Mouse (Mus musculus) MEL (cell line): ENCODE data around the gene Nr1h4. TPM values are rescaled to one million over a fixed set of nuclear protein-coding genes. Genes with fewer than 3 reads are reported as not detected.

Experiments used
- DNase-seq: peaks from one replicate; pipeline ENCODE4 v3.0.0; 2011; ENCODE audit warnings: low read depth, low spot score
- H3K27ac ChIP-seq: 2 replicates; pipeline ENCODE4 v1.5.1; 2012; ENCODE audit warnings: low read depth, mild to moderate bottlenecking, control low read depth, low read length, moderate library complexity; ENCODE audit not compliant: control insufficient read depth
- H3K27me3 ChIP-seq, 2 experiments: fragments of 150-350 bp in 1 of 2; sonication (generic) in 1 of 2; 2 replicates each; pipeline ENCODE4 v1.6.1; 2012; ENCODE audit warnings: low read length in 2 of 2, mild to moderate bottlenecking in 2 of 2, improper control_type of control experiment in 1 of 2, moderate library complexity in 1 of 2; ENCODE audit not compliant: insufficient read depth in 2 of 2, control insufficient read depth in 1 of 2
- H3K36me3 ChIP-seq, 2 experiments: 2 replicates each; pipeline ENCODE4 v1.6.1; 2012 to 2014; ENCODE audit warnings: low read length in 2 of 2, improper control_type of control experiment in 1 of 2, inconsistent platforms in 1 of 2, mild to moderate bottlenecking in 1 of 2; ENCODE audit not compliant: insufficient read depth in 2 of 2, control insufficient read depth in 1 of 2
- H3K4me1 ChIP-seq, 2 experiments: fragments of 150-350 bp in 1 of 2; sonication (generic) in 1 of 2; 2 replicates each; pipeline ENCODE4 v1.6.1; 2012; ENCODE audit warnings: low read length in 2 of 2, improper control_type of control experiment in 1 of 2, mild to moderate bottlenecking in 1 of 2; ENCODE audit not compliant: insufficient read depth in 2 of 2, control insufficient read depth in 1 of 2
- H3K4me3 ChIP-seq, 2 experiments: fragments of 150-350 bp in 1 of 2; sonication (generic) in 1 of 2; 2 replicates each; pipeline ENCODE4 v1.5.1; 2012; ENCODE audit warnings: low read depth in 2 of 2, low read length in 2 of 2, mild to moderate bottlenecking in 2 of 2, moderate library complexity in 2 of 2, control low read depth in 1 of 2, improper control_type of control experiment in 1 of 2; ENCODE audit not compliant: control insufficient read depth in 1 of 2, insufficient read depth in 1 of 2
- H3K79me2 ChIP-seq: 2 replicates; pipeline ENCODE4 v1.6.1; 2012; ENCODE audit warnings: mild to moderate bottlenecking, low read length, moderate library complexity; ENCODE audit not compliant: control insufficient read depth, poor library complexity, insufficient read depth
- H3K9ac ChIP-seq: 2 replicates; pipeline ENCODE4 v1.6.1; 2012; ENCODE audit warnings: low read depth, mild to moderate bottlenecking, control low read depth, low read length, moderate library complexity; ENCODE audit not compliant: control insufficient read depth, poor library complexity, severe bottlenecking
- H3K9me3 ChIP-seq: fragments of 150-350 bp; sonication (generic); replicated peaks from 2 replicates; pipeline ENCODE4 v1.6.1; 2012; ENCODE audit warnings: mild to moderate bottlenecking, low read length, improper control_type of control experiment, moderate library complexity; ENCODE audit not compliant: insufficient read depth
- BHLHE40 ChIP-seq: IDR thresholded peaks from 2 replicates; pipeline ENCODE4 v1.6.1; 2012; ENCODE audit warnings: low read depth, mild to moderate bottlenecking, inconsistent platforms, low read length, improper control_type of control experiment, borderline replicate concordance
- CHD1 ChIP-seq: IDR thresholded peaks from 2 replicates; pipeline ENCODE4 v1.6.1; 2012; ENCODE audit warnings: low read depth, mild to moderate bottlenecking, inconsistent platforms, low read length, improper control_type of control experiment
- CHD2 ChIP-seq: IDR thresholded peaks from 2 replicates; pipeline ENCODE4 v1.6.1; 2011; ENCODE audit warnings: low read length, improper control_type of control experiment
- E2F4 ChIP-seq: IDR thresholded peaks from 2 replicates; pipeline ENCODE4 v1.6.1; 2011; ENCODE audit warnings: low read depth, low read length, improper control_type of control experiment, borderline replicate concordance
- ELF1 ChIP-seq: IDR thresholded peaks from 2 replicates; pipeline ENCODE4 v1.6.1; 2014; ENCODE audit warnings: low read depth, mild to moderate bottlenecking, inconsistent platforms, low read length, improper control_type of control experiment, moderate library complexity
- EP300 ChIP-seq, 2 experiments: IDR thresholded peaks; 2 replicates each; pipeline ENCODE4 v1.6.1; 2011; ENCODE audit warnings: improper control_type of control experiment in 2 of 2, low read length in 2 of 2, low read depth in 1 of 2, mild to moderate bottlenecking in 1 of 2
- ETS1 ChIP-seq: IDR thresholded peaks from 2 replicates; pipeline ENCODE4 v1.6.1; 2012; ENCODE audit warnings: low read depth, mild to moderate bottlenecking, inconsistent platforms, low read length, improper control_type of control experiment, moderate library complexity
- GABPA ChIP-seq: IDR thresholded peaks from 2 replicates; pipeline ENCODE4 v1.6.1; 2012; ENCODE audit warnings: low read depth, mild to moderate bottlenecking, inconsistent platforms, low read length, improper control_type of control experiment, moderate library complexity
- GATA1 ChIP-seq: IDR thresholded peaks from 2 replicates; pipeline ENCODE4 v1.6.1; 2011; ENCODE audit warnings: low read depth, low read length, improper control_type of control experiment
- HCFC1 ChIP-seq: IDR thresholded peaks from 2 replicates; pipeline ENCODE4 v1.6.1; 2012; ENCODE audit warnings: low read depth, mild to moderate bottlenecking, inconsistent platforms, low read length, improper control_type of control experiment, moderate library complexity
- JUND ChIP-seq: IDR thresholded peaks from 2 replicates; pipeline ENCODE4 v1.6.1; 2011; ENCODE audit warnings: low read depth, mild to moderate bottlenecking, improper control_type of control experiment, low read length
- KAT2A ChIP-seq: conservative IDR thresholded peaks from 2 replicates; pipeline ENCODE4 v1.6.1; 2012; ENCODE audit warnings: low read depth, low read length, improper control_type of control experiment, inconsistent platforms
- MAFK ChIP-seq: IDR thresholded peaks from 2 replicates; pipeline ENCODE4 v1.6.1; 2011; ENCODE audit warnings: low read depth, mild to moderate bottlenecking, low read length, improper control_type of control experiment, borderline replicate concordance
- MAX ChIP-seq: IDR thresholded peaks from 2 replicates; pipeline ENCODE4 v1.6.1; 2011; ENCODE audit warnings: low read length, improper control_type of control experiment
- MAZ ChIP-seq: IDR thresholded peaks from 2 replicates; pipeline ENCODE4 v1.6.1; 2012; ENCODE audit warnings: low read depth, mild to moderate bottlenecking, inconsistent platforms, low read length, improper control_type of control experiment
- MEF2A ChIP-seq: IDR thresholded peaks from 2 replicates; pipeline ENCODE4 v1.6.1; 2014; ENCODE audit warnings: low read depth, mild to moderate bottlenecking, inconsistent platforms, low read length, improper control_type of control experiment; ENCODE audit not compliant: poor library complexity, insufficient replicate concordance, severe bottlenecking; ENCODE audit errors: extremely low read depth
- MXI1 ChIP-seq: IDR thresholded peaks from 2 replicates; pipeline ENCODE4 v1.6.1; 2011; ENCODE audit warnings: mild to moderate bottlenecking, low read depth, low read length, improper control_type of control experiment
- MYC ChIP-seq: IDR thresholded peaks from 2 replicates; pipeline ENCODE4 v1.6.1; 2011; ENCODE audit warnings: low read depth, mild to moderate bottlenecking, low read length, improper control_type of control experiment, moderate library complexity
- NELFE ChIP-seq: IDR thresholded peaks from 2 replicates; pipeline ENCODE4 v1.6.1; 2011; ENCODE audit warnings: low read depth, low read length, improper control_type of control experiment
- NRF1 ChIP-seq: IDR thresholded peaks from 2 replicates; pipeline ENCODE4 v1.6.1; 2014; ENCODE audit warnings: low read depth, mild to moderate bottlenecking, inconsistent platforms, low read length, improper control_type of control experiment, moderate library complexity; ENCODE audit not compliant: poor library complexity, insufficient read depth, severe bottlenecking
- POLR2A ChIP-seq, 2 experiments: IDR thresholded peaks; 2 replicates each; pipeline ENCODE4 v1.6.1; 2011 to 2012; ENCODE audit warnings: low read length in 2 of 2, mild to moderate bottlenecking in 2 of 2, control low read depth in 1 of 2, improper control_type of control experiment in 1 of 2, low read depth in 1 of 2, moderate library complexity in 1 of 2; ENCODE audit not compliant: control insufficient read depth in 1 of 2, insufficient read depth in 1 of 2, poor library complexity in 1 of 2
- POLR2AphosphoS2 ChIP-seq: IDR thresholded peaks from 2 replicates; pipeline ENCODE4 v1.6.1; 2011; ENCODE audit warnings: low read length, improper control_type of control experiment
- POLR2AphosphoS5 ChIP-seq: IDR thresholded peaks from 2 replicates; pipeline ENCODE4 v1.6.1; 2012; ENCODE audit warnings: low read depth, borderline replicate concordance, mild to moderate bottlenecking, inconsistent platforms, low read length, moderate library complexity, mixed read lengths
- RAD21 ChIP-seq: IDR thresholded peaks from 2 replicates; pipeline ENCODE4 v1.6.1; 2011; ENCODE audit warnings: mild to moderate bottlenecking, low read depth, low read length, improper control_type of control experiment
- RCOR1 ChIP-seq: IDR thresholded peaks from 2 replicates; pipeline ENCODE4 v1.6.1; 2012; ENCODE audit warnings: low read depth, mild to moderate bottlenecking, inconsistent platforms, low read length, improper control_type of control experiment
- SIN3A ChIP-seq: IDR thresholded peaks from 2 replicates; pipeline ENCODE4 v1.6.1; 2012; ENCODE audit warnings: low read length, improper control_type of control experiment, inconsistent platforms
- SMC3 ChIP-seq: IDR thresholded peaks from 2 replicates; pipeline ENCODE4 v1.6.1; 2011; ENCODE audit warnings: low read depth, low read length, improper control_type of control experiment
- TAL1 ChIP-seq: IDR thresholded peaks from 2 replicates; pipeline ENCODE4 v1.6.1; 2012; ENCODE audit warnings: mild to moderate bottlenecking, inconsistent platforms, low read length, moderate library complexity, mixed read lengths
- TBP ChIP-seq: IDR thresholded peaks from 2 replicates; pipeline ENCODE4 v1.8.0; 2011; ENCODE audit warnings: low read depth, low read length, improper control_type of control experiment
- TCF12 ChIP-seq: IDR thresholded peaks from 2 replicates; pipeline ENCODE4 v1.6.1; 2014; ENCODE audit warnings: low read depth, mild to moderate bottlenecking, inconsistent platforms, low read length, improper control_type of control experiment, moderate library complexity
- UBTF ChIP-seq: IDR thresholded peaks from 2 replicates; pipeline ENCODE4 v1.6.1; 2012; ENCODE audit warnings: low read depth, mild to moderate bottlenecking, inconsistent platforms, low read length, improper control_type of control experiment, moderate library complexity, borderline replicate concordance; ENCODE audit not compliant: insufficient read depth
- USF1 ChIP-seq: IDR thresholded peaks from 2 replicates; pipeline ENCODE4 v1.6.1; 2014; ENCODE audit warnings: low read depth, mild to moderate bottlenecking, inconsistent platforms, low read length, improper control_type of control experiment, moderate library complexity
- USF2 ChIP-seq, 2 experiments: IDR thresholded peaks; 2 replicates each; pipeline ENCODE4 v1.6.1; 2011 to 2012; ENCODE audit warnings: improper control_type of control experiment in 2 of 2, low read length in 2 of 2, borderline replicate concordance in 1 of 2, inconsistent platforms in 1 of 2, low read depth in 1 of 2, mild to moderate bottlenecking in 1 of 2; ENCODE audit not compliant: insufficient read depth in 1 of 2
- ZC3H11A ChIP-seq: IDR thresholded peaks from 2 replicates; pipeline ENCODE4 v1.6.1; 2012; ENCODE audit warnings: low read depth, mild to moderate bottlenecking, inconsistent platforms, low read length, improper control_type of control experiment
- ZKSCAN1 ChIP-seq: IDR thresholded peaks from 2 replicates; pipeline ENCODE4 v1.6.1; 2012; ENCODE audit warnings: low read depth, mild to moderate bottlenecking, inconsistent platforms, low read length, improper control_type of control experiment, moderate library complexity
- ZNF384 ChIP-seq: IDR thresholded peaks from 2 replicates; pipeline ENCODE4 v1.6.1; 2012; ENCODE audit warnings: low read depth, mild to moderate bottlenecking, inconsistent platforms, low read length, improper control_type of control experiment
- polyA plus RNA-seq, 2 experiments: library from polyadenylated mRNA; stranded (reverse) in 1 of 2; unstranded in 1 of 2; fragments of >175 nt in 1 of 2; fragments of >200 nt in 1 of 2; gene quantifications; 2 replicates each; pipeline versions ENCODE4 v1.2.1 to v1.2.4; 2012; ENCODE audit warnings: low replicate concordance in 2 of 2, low read depth in 1 of 2; ENCODE audit not compliant: insufficient read length in 2 of 2, insufficient read depth in 1 of 2, missing spikeins in 1 of 2
- total RNA-seq: library from RNA; depleted of rRNA; stranded (reverse); fragments of 300-350 nt; gene quantifications from 2 replicates; pipeline ENCODE4 v1.2.3, GENCODE M21; 2012

The Nr1h4 gene
- total and polyA plus RNA-seq, 3 experiments, result not detected

GRCm38 (mm10) chr10:89422504-89423158 lies 110.8 kb downstream of the Nr1h4 start:
- H3K36me3 ChIP-seq, result peaks cover 3 to 15% of the 10 kb centered on the region in 2 experiments
- H3K9me3 ChIP-seq, result no peaks in the 10 kb centered on the region
- H3K4me3 ChIP-seq, result peak overlapping the region; percentile 54 to 59
- H3K27ac ChIP-seq, result peak overlapping the region; percentile 96
- DNase-seq, result peak; percentile 86
- no peaks in the 10 kb centered on the region for H3K79me2 ChIP-seq
- peak overlapping the region; percentile 46 for H3K9ac ChIP-seq
- peaks cover 8 to 11% of the 10 kb centered on the region in 2 experiments for H3K4me1 ChIP-seq
- no peaks in the 10 kb centered on the region for H3K27me3 ChIP-seq
- TF ChIP-seq MYC (0 out of 2 replicates have a peak, but pooled peaks have one; percentile 49), MAX (peak; percentile 11; the same call in 1 of the 2 replicates), JUND (no peak), UBTF (no peak), POLR2AphosphoS5 (no peak), ZKSCAN1 (no peak), RAD21 (no peak), MXI1 (no peak; the same call in 1 of the 2 replicates), HCFC1 (no peak), NRF1 (no peak), GATA1 (peak; percentile 92), ZNF384 (no peak), POLR2A (IDR thresholded peaks at IDR 0.05; ENCODE audit: control insufficient read depth in 1 of 2, insufficient read depth in 1 of 2, low read depth in 1 of 2, low read length in 2 of 2, poor library complexity in 1 of 2) (no peak), CHD1 (0 out of 2 replicates have a peak, but pooled peaks have one; percentile 22), MEF2A (no peak), BHLHE40 (0 out of 2 replicates have a peak, but pooled peaks have one; percentile 28), TBP (no peak), SMC3 (no peak), USF2 (IDR thresholded peaks at IDR 0.05; ENCODE audit: borderline replicate concordance in 1 of 2, insufficient read depth in 1 of 2, low read depth in 1 of 2, low read length in 2 of 2) (no peak), KAT2A (no peak; the same call in 1 of the 2 replicates), TCF12 (peak; percentile 94), EP300 (IDR thresholded peaks at IDR 0.05; ENCODE audit: low read depth in 1 of 2, low read length in 2 of 2) (peak; percentile 94 to 96), ELF1 (peak; percentile 74), NELFE (no peak), E2F4 (no peak), POLR2AphosphoS2 (0 out of 2 replicates have a peak, but pooled peaks have one; percentile 29), MAFK (peak; percentile 6; the same call in 1 of the 2 replicates), SIN3A (peak; percentile 78), USF1 (no peak), TAL1 (peak; percentile 81), CHD2 (no peak), RCOR1 (peak; percentile 23; the same call in 1 of the 2 replicates), ETS1 (peak; percentile 84), MAZ (no peak), GABPA (no peak), ZC3H11A (no peak)
